Mouse (Mus musculus) liver, postnatal 0 days (tissue): Measurements from ENCODE around the gene Dnajb12.

Experiments used
- CTCF ChIP-seq: sonication (generic); IDR thresholded peaks from 2 replicates; pipeline ENCODE4 v1.5.1; 2016; ENCODE audit warnings: antibody characterized with exemption, low read depth
- EP300 ChIP-seq: IDR thresholded peaks from 2 replicates; pipeline ENCODE4 v1.6.1; 2016; ENCODE audit warnings: antibody characterized with exemption, low read depth, mild to moderate bottlenecking

GRCm38 (mm10) chr10:59889953-59890751 is 10.8 kb downstream of the Dnajb12 start:
- TF ChIP-seq EP300 (no peak), CTCF (no peak)
